Mouse (Mus musculus) neural tube, embryonic 12.5 days (tissue): ENCODE data around the gene Mctp1. TPM values are rescaled to one million over a fixed set of nuclear protein-coding genes. Genes with fewer than 3 reads are reported as not detected.
"Not testable (repeated sequence)": the region's sequence is repeated elsewhere in the genome, so short reads cannot be mapped to it uniquely, and the experiment has no call there.

Source experiments
- ATAC-seq: fragments of 200-750 bp; cut with Nextera tagmentation; 2 replicates; pipeline ENCODE4 v1.8.0; 2017; ENCODE audit warnings: low read depth, mild to moderate bottlenecking, moderate TSS enrichment, moderate library complexity; ENCODE audit not compliant: low FRiP score
- H3K27ac ChIP-seq: fragments of 300-500 bp; sonication (generic); 2 replicates; pipeline ENCODE4 v1.5.1; 2016
- H3K27me3 ChIP-seq: fragments of 300-500 bp; sonication (generic); replicated peaks from 2 replicates; pipeline ENCODE4 v1.6.1; 2016; ENCODE audit warnings: mild to moderate bottlenecking
- H3K36me3 ChIP-seq: fragments of 300-500 bp; sonication (generic); 2 replicates; pipeline ENCODE4 v1.6.1; 2016; ENCODE audit warnings: mild to moderate bottlenecking
- H3K4me1 ChIP-seq: fragments of 300-500 bp; sonication (generic); 2 replicates; pipeline ENCODE4 v1.6.1; 2016
- H3K4me2 ChIP-seq: fragments of 300-500 bp; sonication (generic); replicated peaks from 2 replicates; pipeline ENCODE4 v1.6.1; 2016; ENCODE audit warnings: mild to moderate bottlenecking
- H3K4me3 ChIP-seq: fragments of 300-500 bp; sonication (generic); 2 replicates; pipeline ENCODE4 v1.5.1; 2016
- H3K9ac ChIP-seq: fragments of 300-500 bp; sonication (generic); 2 replicates; pipeline ENCODE4 v1.6.1; 2016; ENCODE audit warnings: mild to moderate bottlenecking
- H3K9me3 ChIP-seq: fragments of 300-500 bp; sonication (generic); 2 replicates; pipeline ENCODE4 v1.6.1; 2016; ENCODE audit warnings: mild to moderate bottlenecking
- WGBS: fragments of 180-500 bp; shearing (Covaris S2); methylation state at CpG from one replicate; pipeline ENCODE4 v1.1.7; 2016; 5-methylcytosine and 5-hydroxymethylcytosine counted together
- polyA plus RNA-seq: library from polyadenylated mRNA; unstranded; fragments of >200 nt; fragmentation: Nextera tagmentation; extraction: Ambion mirVana; gene quantifications from 2 replicates; pipeline ENCODE4 v1.2.1, GENCODE M21; 2016

Mctp1 gene
- polyA plus RNA-seq, 1 experiment from 2014 or later: 0.39 TPM

DNA sequence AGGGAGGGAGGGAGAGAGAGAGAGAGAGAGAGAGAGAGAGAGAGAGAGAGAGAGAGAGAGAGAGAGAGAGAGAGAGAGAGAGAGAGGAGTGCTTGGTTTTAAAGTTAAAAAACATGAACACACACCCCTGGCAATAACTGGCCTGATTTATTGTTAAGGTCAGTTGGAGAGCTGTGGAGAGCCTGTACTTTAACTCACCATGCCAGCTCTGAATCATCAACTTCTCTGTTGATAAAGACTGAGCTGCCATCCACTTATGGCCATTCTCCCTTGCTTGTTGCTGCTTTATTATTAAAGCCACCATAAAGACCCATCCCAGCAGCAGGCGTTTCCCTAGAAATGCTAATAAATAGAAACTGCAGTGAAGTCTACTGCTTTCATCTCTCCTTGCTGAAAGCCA, 542.5 kb downstream of the Mctp1 start:
- Histone ChIP-seq H3K4me3 (no peak overlapping the region), H3K4me1 (no peaks in the 10 kb centered on the region), H3K27me3 (no peaks in the 10 kb centered on the region), H3K4me2 (no peak overlapping the region), H3K9me3 (no peaks in the 10 kb centered on the region), H3K27ac (no peak overlapping the region), H3K9ac (no peak overlapping the region), H3K36me3 (no peaks in the 10 kb centered on the region)
- 20% methylated on average over 1 of the region's 1 CpGs for WGBS
- no peak for ATAC-seq

DNA sequence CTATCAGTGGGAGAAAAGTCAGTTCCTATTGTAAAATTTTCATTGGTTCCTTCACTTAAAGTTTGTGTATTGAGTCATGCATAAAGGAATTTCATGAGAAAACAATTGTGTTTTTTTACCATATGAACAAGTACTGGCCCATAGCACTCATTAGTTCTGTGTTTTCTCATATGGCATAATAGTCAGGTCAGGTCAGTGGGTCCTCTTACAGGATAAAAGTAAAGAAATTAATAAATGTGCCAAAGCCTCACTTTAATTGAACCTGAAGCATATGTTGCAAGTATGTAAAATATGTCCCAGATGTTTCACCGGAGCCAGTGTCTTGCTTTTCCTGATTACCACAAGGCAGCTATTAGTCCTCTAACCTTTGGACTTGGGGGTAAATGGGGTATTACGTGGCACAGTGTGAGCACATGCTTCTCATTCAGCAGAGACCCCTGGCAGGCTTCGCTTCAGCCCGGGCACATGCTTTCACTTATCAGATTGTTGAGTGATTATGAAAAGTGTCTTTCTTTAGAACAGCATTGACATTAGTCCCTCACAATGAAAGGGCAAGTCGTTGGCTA, 543.6 kb downstream of the Mctp1 start:
- no peaks in the 10 kb centered on the region for H3K36me3 ChIP-seq
- H3K4me2 ChIP-seq: no peak overlapping the region
- no peak overlapping the region for H3K9ac ChIP-seq
- H3K27ac ChIP-seq: no peak overlapping the region
- no peaks in the 10 kb centered on the region for H3K27me3 ChIP-seq
- ATAC-seq: no peak
- no peak overlapping the region for H3K4me3 ChIP-seq
- 56% methylated on average over 5 of the region's 5 CpGs for WGBS
- no peaks in the 10 kb centered on the region for H3K4me1 ChIP-seq
- H3K9me3 ChIP-seq: no peaks in the 10 kb centered on the region

DNA sequence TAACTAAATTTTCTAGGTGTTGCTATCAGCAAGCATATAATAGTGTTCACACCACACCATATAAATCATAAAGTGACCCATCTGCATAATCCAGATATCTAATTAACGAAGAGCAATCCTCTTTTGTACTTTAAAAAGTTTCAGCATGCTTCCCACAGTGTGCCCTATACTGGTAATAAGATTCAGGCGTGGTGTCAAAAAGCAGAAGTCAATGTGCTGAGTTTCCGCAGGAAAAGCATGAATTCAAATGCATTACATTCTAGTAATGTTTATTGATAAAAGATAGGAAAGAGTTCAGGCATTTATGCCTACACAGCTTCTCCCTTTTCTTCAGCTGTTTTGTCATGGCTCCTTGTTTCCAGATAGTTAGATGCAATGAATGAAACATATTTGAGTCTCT, 544.8 kb downstream of the Mctp1 start:
- WGBS: 91% methylated on average over 3 of the region's 3 CpGs
- ATAC-seq: no peak
- H3K9me3 ChIP-seq: no peaks in the 10 kb centered on the region
- no peak overlapping the region for H3K27ac ChIP-seq
- H3K9ac ChIP-seq: no peak overlapping the region
- H3K27me3 ChIP-seq: no peaks in the 10 kb centered on the region
- no peaks in the 10 kb centered on the region for H3K36me3 ChIP-seq
- H3K4me3 ChIP-seq: no peak overlapping the region
- H3K4me2 ChIP-seq: no peak overlapping the region
- no peaks in the 10 kb centered on the region for H3K4me1 ChIP-seq

DNA sequence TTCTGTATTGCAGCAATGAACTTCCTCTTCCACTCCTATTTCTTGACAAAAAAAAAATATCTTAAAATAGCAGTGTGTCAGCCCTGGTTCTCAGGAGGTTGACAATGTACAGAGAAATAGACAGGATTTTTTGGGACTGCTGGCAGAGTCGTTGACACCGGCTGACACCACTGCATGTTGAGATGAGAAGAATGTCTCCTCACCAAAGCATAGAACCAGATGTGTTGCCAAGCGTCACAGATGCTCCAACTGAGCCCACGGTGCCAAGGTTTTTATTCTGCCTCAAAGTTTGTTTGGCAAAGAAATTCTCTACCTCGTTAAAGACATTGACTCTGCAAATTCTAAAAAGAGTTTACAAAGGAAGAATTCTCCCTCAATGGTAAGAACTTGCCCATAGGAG, 548.6 kb downstream of the Mctp1 start:
- WGBS: 78% methylated on average over 5 of the region's 5 CpGs
- H3K36me3 ChIP-seq: no peaks in the 10 kb centered on the region

DNA sequence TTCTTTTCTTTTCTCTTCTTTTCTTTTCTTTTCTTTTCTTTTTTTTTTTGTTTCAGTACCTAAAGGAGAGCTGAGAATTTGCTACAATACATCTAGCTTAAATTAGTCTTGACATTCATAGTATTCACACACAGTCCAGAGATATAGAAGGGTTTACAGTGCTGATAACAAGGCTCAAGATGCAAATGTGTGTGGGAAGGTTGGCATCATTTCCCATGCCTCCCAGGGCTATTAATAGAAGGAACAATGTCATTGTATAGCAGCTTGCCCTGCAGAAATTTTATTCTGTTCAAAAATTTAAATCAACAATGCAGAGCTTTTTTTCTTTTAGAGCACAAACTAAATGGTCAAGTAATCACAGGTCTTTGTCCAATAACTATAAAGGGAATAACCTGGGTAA, 564.9 kb downstream of the Mctp1 start:
- H3K4me3 ChIP-seq: no peak overlapping the region
- H3K9me3 ChIP-seq: no peaks in the 10 kb centered on the region
- no peak overlapping the region for H3K4me2 ChIP-seq
- no peaks in the 10 kb centered on the region for H3K27me3 ChIP-seq
- no peak for ATAC-seq
- H3K9ac ChIP-seq: no peak overlapping the region
- no peak overlapping the region for H3K27ac ChIP-seq
- H3K36me3 ChIP-seq: no peaks in the 10 kb centered on the region
- no peaks in the 10 kb centered on the region for H3K4me1 ChIP-seq

More for the DNA sequence above, 548.6 kb downstream of the Mctp1 start:
- no peaks in the 10 kb centered on the region for H3K27me3 ChIP-seq
- H3K4me1 ChIP-seq: no peaks in the 10 kb centered on the region
- H3K27ac ChIP-seq: no peak overlapping the region
- no peak for ATAC-seq
- H3K9ac ChIP-seq: no peak overlapping the region
- no peaks in the 10 kb centered on the region for H3K9me3 ChIP-seq
- no peak overlapping the region for H3K4me3 ChIP-seq
- H3K4me2 ChIP-seq: no peak overlapping the region

DNA sequence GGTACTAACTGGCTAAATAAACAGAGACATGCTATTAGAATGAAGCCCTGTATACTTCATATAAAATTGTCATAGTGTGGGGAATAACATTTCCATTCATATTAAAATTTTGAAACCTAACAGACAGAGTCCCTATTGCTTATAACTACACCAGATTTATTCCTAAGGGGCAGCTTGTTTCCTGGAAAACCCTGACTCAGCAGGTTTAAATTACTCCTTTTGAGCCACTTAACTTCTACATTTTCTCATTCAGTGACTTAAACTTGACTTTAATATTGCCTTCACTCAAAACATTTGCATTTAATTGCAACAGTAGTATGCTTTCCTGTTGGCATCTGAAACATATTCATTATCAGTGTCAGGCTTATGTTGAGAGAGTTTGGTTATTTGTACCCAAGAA, 583.3 kb downstream of the Mctp1 start:
- Histone ChIP-seq H3K27ac (no peak overlapping the region), H3K27me3 (no peaks in the 10 kb centered on the region), H3K9ac (no peak overlapping the region), H3K4me3 (no peak overlapping the region), H3K9me3 (no peaks in the 10 kb centered on the region), H3K4me1 (no peaks in the 10 kb centered on the region), H3K36me3 (no peaks in the 10 kb centered on the region), H3K4me2 (no peak overlapping the region)
- no peak for ATAC-seq

DNA sequence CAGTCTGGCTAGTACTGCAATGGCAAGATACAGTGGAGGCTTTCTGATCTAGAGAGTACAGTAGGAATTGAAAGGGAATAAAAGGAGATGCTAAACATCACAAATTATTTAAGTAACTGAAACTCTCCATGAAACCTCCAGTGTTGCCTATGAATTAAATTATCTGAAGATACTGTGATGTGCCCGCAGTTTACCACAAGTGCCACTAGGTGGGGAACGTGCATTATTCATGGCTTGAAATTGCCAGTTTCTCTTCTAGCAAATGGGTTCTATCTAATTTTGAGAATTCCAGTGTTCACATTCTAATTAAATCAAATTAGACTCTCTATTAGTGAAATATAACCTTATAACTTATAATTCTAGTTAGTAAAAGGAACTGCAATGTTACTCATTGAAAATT, 585.1 kb downstream of the Mctp1 start:
- Histone ChIP-seq H3K9ac (no peak overlapping the region), H3K4me2 (no peak overlapping the region), H3K27me3 (no peaks in the 10 kb centered on the region), H3K4me1 (no peaks in the 10 kb centered on the region), H3K36me3 (no peaks in the 10 kb centered on the region), H3K4me3 (no peak overlapping the region), H3K9me3 (no peaks in the 10 kb centered on the region), H3K27ac (no peak overlapping the region)
- peak; percentile 53; the same call in 1 of the 2 replicates for ATAC-seq
- 3% methylated on average over 2 of the region's 2 CpGs for WGBS

DNA sequence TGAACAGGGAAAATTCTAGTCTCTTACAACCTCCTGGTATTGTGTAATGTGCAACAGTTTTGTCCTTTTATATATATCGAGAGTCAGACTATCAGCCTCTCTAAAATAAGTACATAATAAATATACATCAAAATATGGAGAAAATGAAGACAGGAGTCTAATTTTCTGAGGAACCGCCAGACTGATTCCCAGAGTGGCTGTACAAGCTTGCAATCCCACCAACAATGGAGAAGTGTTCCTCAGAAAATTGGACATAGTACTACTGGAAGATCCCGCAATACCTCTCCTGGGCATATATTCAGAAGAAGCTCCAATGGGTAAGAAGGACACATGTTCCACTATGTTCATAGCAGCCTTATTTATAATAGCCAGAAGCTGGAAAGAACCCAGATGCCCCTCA, 586.7 kb downstream of the Mctp1 start:
- not testable (repeated sequence) for ATAC-seq
- WGBS: 95% methylated on average over 3 of the region's 3 CpGs

DNA sequence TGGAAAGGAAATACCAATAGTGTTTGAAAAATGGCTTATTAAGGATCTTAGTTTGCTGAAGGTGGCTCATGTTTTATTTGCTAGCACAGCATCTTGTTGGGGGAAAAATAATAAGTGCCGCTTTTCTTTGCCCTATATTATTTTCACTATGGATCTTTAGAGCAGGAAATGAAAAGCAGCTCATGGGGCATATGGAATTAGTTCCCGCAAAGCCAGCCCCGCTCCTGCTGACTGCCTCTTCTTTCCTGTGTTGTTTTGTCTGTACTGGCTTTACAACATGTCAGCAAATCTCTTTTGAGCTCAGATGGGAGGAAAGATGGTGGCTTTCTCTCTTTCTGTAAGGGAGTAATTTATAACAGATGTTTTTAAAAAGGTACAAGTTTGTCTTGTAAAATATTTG, 618.3 kb downstream of the Mctp1 start:
- H3K4me1 ChIP-seq: no peaks in the 10 kb centered on the region
- ATAC-seq: no peak
- no peak overlapping the region for H3K4me3 ChIP-seq
- 68% methylated on average over 3 of the region's 3 CpGs for WGBS
- no peak overlapping the region for H3K9ac ChIP-seq
- no peak overlapping the region for H3K27ac ChIP-seq
- no peaks in the 10 kb centered on the region for H3K36me3 ChIP-seq
- no peak overlapping the region for H3K4me2 ChIP-seq
- H3K27me3 ChIP-seq: no peaks in the 10 kb centered on the region
- H3K9me3 ChIP-seq: no peaks in the 10 kb centered on the region

More for the DNA sequence above, 586.7 kb downstream of the Mctp1 start:
- not testable (repeated sequence) for H3K27ac ChIP-seq, H3K4me1 ChIP-seq, H3K4me2 ChIP-seq, H3K9me3 ChIP-seq, H3K36me3 ChIP-seq, H3K9ac ChIP-seq, H3K4me3 ChIP-seq, H3K27me3 ChIP-seq

DNA sequence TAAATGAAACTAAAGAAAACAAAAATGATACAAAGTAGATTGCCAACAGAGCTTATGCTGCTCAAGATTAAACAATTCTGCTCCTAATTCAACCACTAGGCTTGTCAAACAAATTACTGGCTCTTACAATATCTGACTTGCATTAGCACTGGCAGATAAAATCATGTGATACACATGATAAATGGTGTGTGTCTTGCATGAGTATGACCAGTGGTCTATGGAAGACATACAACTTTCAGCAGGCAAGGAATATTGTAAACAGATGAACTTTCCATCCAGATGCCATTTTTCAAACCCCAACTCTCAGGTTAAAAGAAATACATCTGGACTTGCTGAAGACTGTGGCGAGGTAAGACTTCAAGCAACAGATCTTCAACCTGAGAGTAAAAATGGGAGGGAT, 619.3 kb downstream of the Mctp1 start:
- no peak overlapping the region for H3K4me2 ChIP-seq
- no peak overlapping the region for H3K4me3 ChIP-seq
- H3K36me3 ChIP-seq: no peaks in the 10 kb centered on the region
- H3K9ac ChIP-seq: no peak overlapping the region
- no peak for ATAC-seq
- H3K27me3 ChIP-seq: no peaks in the 10 kb centered on the region
- 87% methylated on average over 1 of the region's 1 CpGs for WGBS
- H3K27ac ChIP-seq: no peak overlapping the region
- no peaks in the 10 kb centered on the region for H3K9me3 ChIP-seq
- H3K4me1 ChIP-seq: no peaks in the 10 kb centered on the region

DNA sequence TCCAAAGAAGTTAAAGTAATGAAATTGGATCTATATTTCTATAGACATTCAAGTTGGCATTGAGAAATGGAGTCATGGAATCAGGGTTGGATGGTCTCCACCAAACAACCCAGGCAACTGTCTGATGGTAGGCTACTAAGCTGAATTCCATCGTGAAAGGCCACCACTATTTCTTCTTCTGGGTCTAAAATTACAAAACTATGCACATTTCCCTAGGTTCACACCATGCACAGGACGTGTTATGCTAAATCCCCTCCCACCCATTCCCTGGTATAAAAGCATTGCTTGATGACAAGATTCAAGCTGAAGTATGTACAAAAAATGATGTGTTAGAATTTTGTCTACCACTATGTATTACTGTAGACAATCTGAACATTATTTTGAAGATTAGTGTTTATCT, 634.5 kb downstream of the Mctp1 start:
- 89% methylated on average over 2 of the region's 2 CpGs for WGBS
- H3K4me2 ChIP-seq: no peak overlapping the region
- H3K4me3 ChIP-seq: no peak overlapping the region
- H3K9me3 ChIP-seq: no peaks in the 10 kb centered on the region
- no peak overlapping the region for H3K27ac ChIP-seq
- no peak for ATAC-seq
- no peaks in the 10 kb centered on the region for H3K36me3 ChIP-seq
- H3K27me3 ChIP-seq: no peaks in the 10 kb centered on the region
- no peak overlapping the region for H3K9ac ChIP-seq
- H3K4me1 ChIP-seq: no peaks in the 10 kb centered on the region

DNA sequence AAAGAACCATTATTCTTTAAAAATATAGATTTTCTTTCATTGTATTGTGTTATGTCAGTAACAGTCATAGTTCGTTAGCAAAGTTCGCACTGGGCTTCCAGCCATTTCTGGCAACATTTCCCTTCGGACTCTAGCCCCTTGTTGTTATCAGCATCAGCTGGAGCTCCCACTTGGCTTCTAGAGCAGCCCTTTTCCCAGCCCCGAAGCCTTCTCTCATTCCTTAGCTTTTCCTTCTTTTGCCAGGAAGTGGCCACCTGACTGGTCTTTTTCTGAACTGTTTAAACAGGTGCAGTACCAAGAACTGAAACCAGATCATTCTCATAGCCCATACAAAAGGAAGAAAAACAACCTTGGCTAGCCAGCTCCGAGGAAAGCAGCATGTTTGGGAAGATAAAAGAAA, 645.3 kb downstream of the Mctp1 start:
- WGBS: 80% methylated on average over 5 of the region's 5 CpGs
- no peak for ATAC-seq
- Histone ChIP-seq H3K36me3 (no peaks in the 10 kb centered on the region), H3K9me3 (no peaks in the 10 kb centered on the region), H3K4me1 (no peaks in the 10 kb centered on the region), H3K4me3 (no peak overlapping the region), H3K9ac (no peak overlapping the region), H3K4me2 (no peak overlapping the region), H3K27me3 (no peaks in the 10 kb centered on the region), H3K27ac (no peak overlapping the region)

DNA sequence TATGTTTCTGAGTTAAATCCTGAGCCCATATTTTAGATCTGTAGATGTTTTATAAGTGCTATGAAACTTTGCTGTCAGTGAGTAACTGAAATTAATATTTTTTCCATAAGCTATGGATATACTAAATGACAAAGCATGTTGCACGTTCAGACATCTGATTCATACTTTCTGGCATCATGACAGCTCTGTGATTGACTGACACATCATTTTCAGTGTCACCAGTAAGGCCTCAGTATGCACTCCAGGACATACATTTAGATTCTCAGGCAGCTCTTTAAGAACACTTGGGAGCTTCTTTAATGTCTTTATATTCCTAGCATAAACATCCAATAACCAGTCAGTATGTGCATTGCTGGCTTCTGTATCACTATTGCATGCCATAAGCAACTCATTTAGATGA, 659.0 kb downstream of the Mctp1 start:
- Histone ChIP-seq H3K9me3 (no peaks in the 10 kb centered on the region), H3K27me3 (no peaks in the 10 kb centered on the region), H3K4me2 (no peak overlapping the region), H3K9ac (no peak overlapping the region), H3K27ac (no peak overlapping the region), H3K36me3 (no peaks in the 10 kb centered on the region), H3K4me3 (no peak overlapping the region), H3K4me1 (no peaks in the 10 kb centered on the region; the same call in 1 of the 2 replicates)
- no peak for ATAC-seq
- 85% methylated on average over 1 of the region's 1 CpGs for WGBS
